Mouse (Mus musculus): Measurements from ENCODE around the gene Tnni1.

DNA sequence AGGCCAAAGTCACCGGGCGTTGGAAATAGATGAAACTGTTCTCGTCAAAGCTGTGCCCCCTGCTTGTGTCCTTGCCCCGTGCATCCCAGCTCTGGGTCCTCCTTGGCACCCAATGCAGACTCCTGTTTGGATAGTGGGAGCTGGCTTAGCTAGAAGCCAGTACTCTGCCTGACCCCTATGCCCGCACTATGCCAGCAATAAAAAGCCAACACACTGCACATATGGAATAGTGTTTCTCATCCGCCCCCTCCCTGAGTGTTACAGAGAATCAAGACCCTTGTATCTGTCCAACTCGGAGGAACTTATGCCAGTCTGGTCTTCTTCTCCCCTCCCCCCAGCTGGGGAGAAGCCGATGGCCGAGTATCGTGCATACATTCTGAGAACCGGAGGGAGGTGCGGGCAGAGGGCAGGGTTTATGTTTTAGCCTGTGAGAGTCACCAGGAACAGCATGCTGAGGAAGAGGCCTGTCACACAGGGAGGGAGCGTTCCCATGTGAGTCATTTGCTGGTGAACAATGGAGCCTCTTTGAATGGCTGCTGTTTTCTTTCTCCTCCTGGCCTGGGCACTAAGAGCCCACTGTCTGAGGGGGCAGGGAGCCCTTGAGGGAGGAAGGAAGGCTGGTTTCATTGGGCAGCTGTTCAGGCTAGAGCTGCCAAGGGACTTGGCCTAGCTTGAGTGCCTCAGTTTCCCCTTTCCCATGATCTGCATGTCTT is 73.0 kb downstream of the Tnni1 start:
- TF ChIP-seq CTCF (IDR thresholded peaks at IDR 0.05; ENCODE audit: borderline replicate concordance, insufficient read depth, low read depth, low read length) (no peak), POLR2A (IDR thresholded peaks at IDR 0.05; ENCODE audit: borderline replicate concordance, insufficient read depth, low read length) (no peak)
